Mouse (Mus musculus) brain, embryonic 14.5 days (tissue): Measurements from ENCODE around the gene Tnrc6b.

Source experiments
- CTCF ChIP-seq: fragments of 200-500 bp; IDR thresholded peaks from 2 replicates; pipeline ENCODE4 v1.5.1; 2012; ENCODE audit warnings: inconsistent platforms, mild to moderate bottlenecking, moderate library complexity, borderline replicate concordance; ENCODE audit not compliant: insufficient read depth, insufficient read length; ENCODE audit errors: extremely low read depth
- POLR2A ChIP-seq: fragments of 200-500 bp; IDR thresholded peaks from 2 replicates; pipeline ENCODE4 v1.6.1; 2012; ENCODE audit warnings: mild to moderate bottlenecking, inconsistent platforms, borderline replicate concordance; ENCODE audit not compliant: poor library complexity, insufficient read depth, insufficient read length, severe bottlenecking; ENCODE audit errors: extremely low read depth

DNA sequence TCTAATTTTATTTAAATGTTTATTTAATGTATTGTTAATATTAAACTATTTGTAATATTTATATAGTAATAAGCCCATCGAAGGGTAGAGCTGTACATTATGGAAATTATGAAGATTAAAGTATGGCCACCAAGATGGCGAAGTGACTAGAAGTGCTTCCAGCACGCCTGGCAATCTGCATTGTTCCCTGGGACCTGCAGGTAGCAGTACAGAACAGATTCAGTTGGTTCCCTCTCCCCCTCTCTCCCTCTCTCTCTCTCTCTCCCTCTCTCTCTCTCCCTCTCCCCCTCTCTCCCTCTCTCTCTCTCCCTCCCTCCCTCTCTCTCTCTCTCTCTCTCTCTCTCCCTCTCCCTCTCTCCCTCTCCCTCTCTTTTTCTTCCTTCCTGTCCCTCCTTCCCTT lies 199.1 kb downstream of the Tnrc6b start:
- TF ChIP-seq CTCF (no peak), POLR2A (no peak)
